Mouse (Mus musculus) large intestine, adult 2 months (tissue): Measurements from ENCODE around the gene Fxyd7. TPM values are rescaled to one million over a fixed set of nuclear protein-coding genes. Genes with fewer than 3 reads are reported as not detected.

Source experiments
- DNase-seq: peaks from one replicate; pipeline ENCODE4 v3.0.0-alpha.2; 2012; ENCODE audit warnings: low read depth, low spot score
- WGBS: fragments of 180-500 bp; shearing (Covaris S2); methylation state at CpG from one replicate; pipeline ENCODE4 v1.1.7; 2018; 5-methylcytosine and 5-hydroxymethylcytosine counted together
- polyA plus RNA-seq: library from polyadenylated mRNA; depleted of rRNA; stranded (reverse); fragments of >200 nt; gene quantifications from 2 replicates; pipeline ENCODE4 v1.2.3, GENCODE M21; 2012; rRNA removed

The Fxyd7 gene
- polyA plus RNA-seq, 1 experiment: 4.2 TPM

DNA sequence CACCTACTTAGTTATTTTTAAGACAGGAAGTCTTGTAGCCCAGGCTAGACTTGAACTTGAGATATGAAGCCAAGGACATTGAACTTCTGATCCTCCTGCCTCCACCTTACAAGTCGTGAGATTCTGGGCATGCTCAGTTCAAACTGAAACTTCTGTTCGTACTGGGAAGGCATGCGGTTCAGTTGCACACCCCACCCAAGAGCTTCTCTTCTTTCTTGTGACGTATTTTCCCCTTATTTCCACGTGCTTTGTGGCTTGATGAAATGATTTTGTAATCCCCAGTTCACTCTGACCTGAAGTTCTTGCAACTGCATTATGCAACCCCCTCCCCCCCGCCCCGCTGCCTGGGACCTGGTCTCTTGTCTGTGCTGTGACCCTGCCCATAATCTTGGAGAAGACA lies 19.5 kb downstream of the Fxyd7 start:
- 74% methylated on average over 7 of the region's 7 CpGs for WGBS
- DNase-seq: no peak

DNA sequence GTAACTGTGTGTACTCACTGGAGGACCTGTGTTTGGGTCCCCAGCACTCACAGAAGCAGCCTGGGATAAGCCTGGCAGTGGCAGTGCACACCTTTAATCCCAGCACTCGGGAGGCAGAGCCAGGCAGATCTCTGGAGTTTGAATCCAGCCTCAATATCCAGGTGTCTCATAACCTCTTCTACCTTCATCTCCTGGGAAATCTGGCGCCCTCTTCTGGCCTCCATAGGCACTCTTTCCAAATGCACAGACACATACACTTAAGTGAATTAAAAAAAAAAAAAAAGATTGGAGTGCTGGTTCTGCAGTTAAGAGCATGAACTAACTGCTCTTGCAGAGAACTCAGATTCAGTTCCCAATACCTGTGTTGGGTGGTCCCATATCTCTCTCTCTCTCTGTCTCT lies 20.6 kb downstream of the Fxyd7 start:
- WGBS: 80% methylated on average over 2 of the region's 2 CpGs
- DNase-seq: no peak

DNA sequence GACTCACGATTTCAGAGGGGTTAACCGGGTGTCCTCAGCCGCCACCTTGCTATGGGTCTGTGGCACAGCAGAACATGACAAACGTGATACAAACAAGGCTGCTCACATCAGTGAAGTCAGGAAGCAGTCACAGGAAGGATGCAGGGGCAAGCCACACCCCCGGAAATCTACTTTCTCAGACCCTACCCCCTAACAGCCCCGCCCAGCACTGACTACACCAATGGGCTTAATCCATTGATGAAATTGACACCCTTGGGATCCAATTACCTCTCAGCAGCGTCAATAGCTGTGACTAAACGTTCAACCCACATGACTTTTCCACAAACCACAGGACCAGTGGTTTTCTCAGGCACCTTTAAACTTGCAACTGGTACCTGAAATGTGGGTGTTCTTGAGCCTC lies 22.7 kb downstream of the Fxyd7 start:
- DNase-seq: no peak
- WGBS: 71% methylated on average over 8 of the region's 8 CpGs

DNA sequence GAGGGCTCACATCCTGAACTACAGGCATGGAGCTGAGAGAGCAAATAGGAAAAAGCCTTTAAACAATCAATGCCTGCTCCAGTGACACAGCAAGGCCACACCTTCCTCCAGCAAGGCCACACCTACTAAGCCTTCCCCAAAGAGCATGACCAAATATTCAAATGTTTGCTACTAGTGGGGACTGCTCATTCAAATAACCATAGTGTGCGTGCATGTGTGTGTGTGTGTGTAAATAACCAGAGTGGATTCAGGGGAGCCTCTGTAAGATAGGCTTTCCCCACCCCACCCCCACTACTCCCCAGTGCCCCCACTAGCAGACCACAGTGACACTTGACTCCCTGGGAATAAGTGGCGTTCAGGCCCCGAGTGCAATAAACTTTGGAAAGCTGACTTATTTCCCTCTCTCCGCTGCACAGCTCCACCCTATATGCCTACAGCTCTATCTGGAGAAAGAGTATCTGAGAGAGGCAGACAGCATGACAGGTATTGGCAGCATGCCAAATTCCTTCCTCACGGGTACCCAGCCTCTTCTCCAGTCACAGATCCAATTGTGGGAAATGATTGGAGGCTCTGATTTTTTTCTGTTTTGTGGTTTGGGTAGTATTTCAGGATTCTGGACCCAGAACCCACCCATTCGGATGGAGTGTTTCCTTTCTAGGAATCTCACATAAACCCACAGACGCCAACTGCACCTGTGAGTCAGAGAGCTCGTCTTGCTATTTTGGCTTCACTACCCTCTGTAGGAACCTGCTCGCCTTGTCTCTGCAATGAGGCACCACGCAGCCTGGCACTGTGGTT lies 34.0 kb downstream of the Fxyd7 start:
- no peak for DNase-seq
- WGBS: 20% methylated on average over 10 of the region's 10 CpGs

DNA sequence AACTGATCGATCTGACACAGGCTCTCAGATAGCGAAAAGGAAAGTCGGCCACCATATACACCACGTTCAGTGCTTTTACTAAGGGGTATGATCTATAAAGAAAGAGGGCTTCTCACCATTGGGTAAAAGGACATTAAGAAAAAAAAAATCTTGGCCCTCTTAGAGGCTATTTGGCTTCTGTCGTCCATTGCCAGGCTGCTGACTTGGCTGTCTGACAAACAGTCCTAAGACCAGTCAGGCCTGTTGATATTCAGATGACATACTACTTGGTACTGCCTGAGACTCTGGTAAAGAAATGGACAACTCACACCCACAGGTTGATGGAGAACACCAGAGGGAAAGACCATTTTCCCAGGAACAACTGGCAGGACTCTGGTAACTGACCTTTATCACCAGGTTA lies 38.3 kb downstream of the Fxyd7 start:
- 77% methylated on average over 5 of the region's 5 CpGs for whole genome bisulfite sequencing
- DNase-seq: no peak

DNA sequence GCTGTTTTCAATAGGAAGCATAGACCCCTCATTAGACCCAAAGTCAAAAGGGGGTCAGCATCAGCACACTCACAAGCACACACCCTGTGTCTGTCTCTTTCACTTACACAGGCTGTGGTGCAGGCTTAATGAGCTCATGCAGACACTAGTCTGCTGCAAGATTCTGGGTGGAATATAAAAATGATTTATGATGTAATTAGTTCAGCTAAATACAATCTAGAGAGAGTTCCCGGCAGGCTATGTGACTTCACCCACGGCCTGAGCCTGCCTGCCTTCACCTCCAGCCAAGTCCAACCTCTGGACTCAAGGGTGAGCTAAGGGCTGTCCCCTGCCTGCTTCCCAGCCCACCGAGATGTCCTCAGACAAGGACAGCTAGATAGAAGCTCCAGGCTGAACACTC lies 42.4 kb downstream of the Fxyd7 start:
- WGBS: 12% methylated on average over 3 of the region's 3 CpGs
- DNase-seq: no peak

DNA sequence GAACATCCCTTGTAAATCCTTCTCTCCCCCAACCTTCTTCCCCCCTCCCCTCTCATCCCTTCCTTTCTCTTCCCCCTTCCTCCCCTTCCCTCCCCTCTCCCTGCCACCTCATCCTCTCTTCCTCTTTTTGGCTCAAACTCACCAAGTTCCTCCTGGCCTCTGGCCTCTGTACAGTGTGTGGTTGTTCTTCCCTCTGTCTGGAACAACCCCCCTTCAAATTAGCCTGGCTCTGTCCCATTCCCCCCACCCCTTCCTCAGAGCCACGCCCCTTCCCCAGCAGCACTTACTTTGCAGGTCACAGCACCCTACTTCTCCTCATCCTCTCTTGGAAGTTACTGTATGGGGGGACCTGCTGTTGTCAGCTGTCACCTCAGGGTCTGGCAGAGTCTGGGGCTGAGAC lies 43.1 kb downstream of the Fxyd7 start:
- WGBS: 56% methylated on average over 1 of the region's 1 CpGs
- DNase-seq: no peak

DNA sequence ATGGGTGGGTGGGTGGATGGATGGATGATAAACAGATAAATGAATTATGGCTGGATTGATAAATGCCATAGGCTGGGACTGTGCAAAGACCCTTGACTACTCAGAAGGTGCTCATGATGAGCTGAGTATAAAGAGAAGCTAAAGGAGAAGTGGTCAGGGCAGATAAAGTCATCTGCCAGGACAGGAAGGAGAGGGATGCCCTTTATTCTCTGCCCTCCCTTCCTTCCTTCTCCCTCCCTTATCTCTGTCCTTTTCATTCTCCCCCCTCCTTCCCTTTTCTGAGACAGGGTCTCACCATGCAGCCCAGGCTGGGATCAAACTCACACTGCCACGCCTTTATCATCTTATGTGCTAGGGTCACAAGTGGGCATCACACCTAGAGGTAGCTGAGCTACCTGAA lies 43.5 kb downstream of the Fxyd7 start:
- 75% methylated on average over 1 of the region's 1 CpGs for WGBS
- no peak for DNase-seq

DNA sequence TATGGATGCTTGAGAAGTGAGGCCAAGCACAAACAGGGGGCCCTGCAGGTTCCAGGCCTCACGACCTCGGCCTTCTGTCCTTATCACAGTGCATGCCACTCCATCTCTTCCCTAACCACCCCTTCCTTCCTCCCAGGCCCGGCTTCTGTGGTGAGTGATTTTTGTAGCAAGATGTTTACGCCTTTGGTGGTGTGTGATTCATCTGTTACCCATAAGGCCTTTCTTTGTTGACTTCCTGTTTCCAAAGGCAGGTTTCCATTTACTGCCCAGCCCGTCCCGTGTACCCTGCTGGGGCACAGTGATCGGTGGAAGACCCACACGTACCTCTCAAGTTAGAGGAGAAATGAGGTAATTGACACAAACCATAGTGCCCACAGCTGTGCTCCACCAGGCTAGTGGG lies 48.6 kb downstream of the Fxyd7 start:
- DNase-seq: no peak
- 60% methylated on average over 8 of the region's 8 CpGs for WGBS

DNA sequence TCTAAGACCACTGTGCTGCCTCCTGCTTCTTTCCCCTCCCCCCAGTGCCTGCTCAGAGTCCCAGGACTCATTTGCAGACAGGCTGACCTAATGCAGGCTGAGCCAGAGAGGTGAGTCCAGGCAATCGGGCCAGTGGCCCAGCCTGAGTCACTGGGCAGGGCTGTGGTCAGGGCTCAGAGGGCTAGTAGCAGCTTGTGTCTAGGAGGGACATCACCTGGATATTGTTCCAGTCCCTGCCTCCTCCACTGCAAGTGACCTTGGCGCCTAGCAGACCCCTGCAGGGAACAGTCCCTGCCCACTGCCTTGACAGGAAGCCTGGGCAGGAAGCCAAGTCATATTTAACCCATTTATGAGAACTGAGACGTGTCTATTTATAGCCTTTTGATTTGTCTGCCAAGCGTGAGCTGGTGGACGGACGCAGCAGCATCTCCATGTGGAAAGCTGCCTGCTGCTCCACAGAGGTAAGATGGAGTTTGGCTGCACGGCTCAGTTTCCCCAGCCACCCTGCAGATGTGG lies 50.7 kb downstream of the Fxyd7 start:
- WGBS: 1% methylated on average over 7 of the region's 7 CpGs
- DNase-seq: no peak

DNA sequence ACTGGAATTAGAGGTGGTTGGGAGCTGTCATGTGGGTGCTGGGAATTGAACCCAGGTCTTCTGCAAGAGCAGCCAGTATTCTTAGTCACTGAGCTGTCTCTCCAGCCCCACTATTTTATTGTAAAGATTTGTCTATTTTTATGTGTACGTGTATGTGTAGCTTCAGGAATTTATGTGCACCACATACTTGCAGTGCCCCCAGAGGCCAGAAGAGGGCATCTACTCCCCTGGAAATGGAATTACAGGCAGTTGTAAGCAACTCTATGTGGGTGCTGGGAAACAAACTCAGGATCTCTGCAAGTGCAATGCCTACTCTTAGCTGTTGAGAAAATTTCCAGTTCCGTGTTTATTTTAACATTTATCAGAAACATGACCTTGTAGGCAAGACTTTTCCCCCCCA lies 54.8 kb downstream of the Fxyd7 start:
- no peak for DNase-seq
- 96% methylated on average over 2 of the region's 2 CpGs for WGBS

DNA sequence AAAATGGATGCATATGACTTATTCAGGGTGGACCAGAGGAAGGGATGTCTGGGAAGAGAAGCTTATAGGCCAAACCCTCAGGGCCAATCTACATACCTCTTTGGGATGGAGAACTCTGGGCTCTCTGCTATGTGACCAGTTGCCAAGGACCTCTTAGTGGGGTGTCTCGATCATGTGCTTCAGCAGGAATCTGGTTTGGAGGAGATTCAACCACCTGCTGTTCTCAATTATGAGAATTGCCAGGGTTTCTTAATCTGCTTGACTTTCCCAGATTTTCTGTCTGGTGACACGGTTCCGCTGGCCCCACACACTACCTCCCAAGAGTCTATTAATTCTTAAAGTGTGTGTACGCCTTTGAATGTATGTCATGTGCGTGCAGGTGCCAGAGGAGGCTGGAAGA lies 57.3 kb downstream of the Fxyd7 start:
- no peak for DNase-seq
- WGBS: 89% methylated on average over 5 of the region's 5 CpGs

Other genes with a start within 250 kb of the Fxyd7 start
- 11.1 and 13.6 TPM in 2 replicates for gene Ffar2, start 227.7 kb downstream of the Fxyd7 start, polyA plus RNA-seq
- gene Ffar3, start 195.3 kb downstream of the Fxyd7 start, polyA plus RNA-seq: 1.6 and 2.7 TPM in 2 replicates
- gene Ffar1, start 189.9 kb downstream of the Fxyd7 start, polyA plus RNA-seq: 1.5 TPM in 2 replicates
- gene Cd22, start 171.1 kb downstream of the Fxyd7 start, polyA plus RNA-seq: 15.1 and 20.1 TPM in 2 replicates
- gene Mag, start 136.6 kb downstream of the Fxyd7 start, polyA plus RNA-seq: 0.51 and 1.2 TPM in 2 replicates
- gene Hamp2, start 126.8 kb downstream of the Fxyd7 start, polyA plus RNA-seq: 0.61 and 0.71 TPM in 2 replicates
- 1.7 and 3.2 TPM in 2 replicates for gene Hamp, start 107.4 kb downstream of the Fxyd7 start, polyA plus RNA-seq
- 55.1 and 74.9 TPM in 2 replicates for gene Usf2, start 94.7 kb downstream of the Fxyd7 start, polyA plus RNA-seq
- 392 and 435 TPM in 2 replicates for gene Lsr, start 78.0 kb downstream of the Fxyd7 start, polyA plus RNA-seq
- gene Fam187b, start 77.7 kb downstream of the Fxyd7 start, polyA plus RNA-seq: 12.1 and 13.5 TPM in 2 replicates
- 49.2 and 54.5 TPM in 2 replicates for gene Fxyd5, start 9.0 kb downstream of the Fxyd7 start, polyA plus RNA-seq
- gene Fxyd1, start 5.7 kb upstream of the Fxyd7 start, polyA plus RNA-seq: 80.0 and 106 TPM in 2 replicates
- gene Lgi4, start 7.9 kb upstream of the Fxyd7 start, polyA plus RNA-seq: 2.9 and 3.5 TPM in 2 replicates
- 46.5 and 63.0 TPM in 2 replicates for gene Fxyd3, start 25.2 kb upstream of the Fxyd7 start, polyA plus RNA-seq
- gene Hpn, start 63.8 kb upstream of the Fxyd7 start, polyA plus RNA-seq: 3.8 and 4.1 TPM in 2 replicates
- gene Scn1b, start 75.5 kb upstream of the Fxyd7 start, polyA plus RNA-seq: 14.0 and 15.5 TPM in 2 replicates
- 45.0 and 47.4 TPM in 2 replicates for gene Gramd1a, start 104.4 kb upstream of the Fxyd7 start, polyA plus RNA-seq
- not detected in 2 replicates for gene Scgb2b2, start 239.0 kb upstream of the Fxyd7 start, polyA plus RNA-seq
- gene Scgb1b2, start 240.4 kb upstream of the Fxyd7 start, polyA plus RNA-seq: not detected in 2 replicates